Mouse (Mus musculus) activated CD4-positive, CD25-positive, alpha-beta regulatory T cell, adult 4 months (primary cell): ENCODE measurements at regions not wholly inside any gene's neighbourhood (a gene's known extent, or its start where the extent isn't known, plus 50 kb on each side); places are given as distances from the start of the nearest gene placed in this dataset.

Experiments used
- ATAC-seq: one replicate; pipeline ENCODE4 v1.8.0; 2017

- no peak for ATAC-seq
Measured at GRCm38 (mm10) chr11:45538011-45538410, 313.8 kb upstream of the Clint1 start.

GRCm38 (mm10) chr11:45539459-45539858 is 312.4 kb upstream of the Clint1 start:
- ATAC-seq: no peak

GRCm38 (mm10) chr11:45544531-45544930 is 307.3 kb upstream of the Clint1 start:
- no peak for ATAC-seq

- ATAC-seq: no peak
Measured at GRCm38 (mm10) chr11:45545896-45546626, 305.8 kb upstream of the Clint1 start.

GRCm38 (mm10) chr11:45546861-45547260 is 305.0 kb upstream of the Clint1 start:
- ATAC-seq: no peak

- ATAC-seq: no peak
Measured at GRCm38 (mm10) chr11:45550376-45550775, 301.5 kb upstream of the Clint1 start.

- no peak for ATAC-seq
Measured at GRCm38 (mm10) chr11:45577469-45578154, 274.2 kb upstream of the Clint1 start.

GRCm38 (mm10) chr11:45592335-45592734 is 259.5 kb upstream of the Clint1 start:
- ATAC-seq: no peak

GRCm38 (mm10) chr11:45592890-45593642 is 258.8 kb upstream of the Clint1 start:
- no peak for ATAC-seq

- ATAC-seq: no peak
Measured at GRCm38 (mm10) chr11:45595372-45595771, 256.5 kb upstream of the Clint1 start.

GRCm38 (mm10) chr11:45621824-45622223 is 230.0 kb upstream of the Clint1 start:
- peak; percentile 85 for ATAC-seq

- ATAC-seq: no peak
Measured at GRCm38 (mm10) chr11:45622701-45623100, 229.2 kb upstream of the Clint1 start.

- no peak for ATAC-seq
Measured at GRCm38 (mm10) chr11:45624233-45624632, 227.6 kb upstream of the Clint1 start.

- no peak for ATAC-seq
Measured at GRCm38 (mm10) chr11:45629250-45629649, 222.6 kb upstream of the Clint1 start.

GRCm38 (mm10) chr11:45634535-45635235 is 217.2 kb upstream of the Clint1 start:
- ATAC-seq: no peak

- no peak for ATAC-seq
Measured at GRCm38 (mm10) chr11:45635896-45636295, 216.0 kb upstream of the Clint1 start.

- no peak for ATAC-seq
Measured at GRCm38 (mm10) chr11:45639236-45639635, 212.6 kb upstream of the Clint1 start.

- no peak for ATAC-seq
Measured at GRCm38 (mm10) chr11:45642142-45642756, 209.6 kb upstream of the Clint1 start.

- ATAC-seq: no peak
Measured at GRCm38 (mm10) chr11:45643629-45644325, 208.1 kb upstream of the Clint1 start.

GRCm38 (mm10) chr11:45645815-45646214 is 206.0 kb upstream of the Clint1 start:
- ATAC-seq: no peak

GRCm38 (mm10) chr11:45647888-45648287 is 204.0 kb upstream of the Clint1 start:
- ATAC-seq: no peak

- ATAC-seq: no peak
Measured at GRCm38 (mm10) chr11:45656260-45656659, 195.6 kb upstream of the Clint1 start.
